Mouse (Mus musculus): Measurements from ENCODE around the gene Sptlc2. TPM values are rescaled to one million over a fixed set of nuclear protein-coding genes. Genes with fewer than 3 reads are reported as not detected.

The Sptlc2 gene
- total and polyA plus RNA-seq, 2 experiments from 2014 or later: 32.8 to 86.9 TPM

GRCm38 (mm10) chr12:87421708-87422507, 33.8 kb upstream of the Sptlc2 start:
- Histone ChIP-seq H3K27ac (no peak overlapping the region), H3K9me3 (ENCODE audit: low read length) (no peaks in the 10 kb centered on the region), H3K4me1 (ENCODE audit: insufficient read depth, low read length) (peaks cover 8% of the 10 kb centered on the region), H3K4me3 (ENCODE audit: low read length) (no peak overlapping the region), H3K36me3 (ENCODE audit: insufficient read depth, low read length) (0 out of 2 replicates have a peak, but pooled peaks cover 3% of the 10 kb centered on the region), H3K9ac (replicated peaks; ENCODE audit: low read length) (no peak overlapping the region), H3K27me3 (ENCODE audit: insufficient read depth, low read length) (no peaks in the 10 kb centered on the region), H3K4me2 (ENCODE audit: low read depth, low read length) (no peak overlapping the region)
- TF ChIP-seq CTCF (IDR thresholded peaks at IDR 0.05; ENCODE audit: low read depth): no peak
- DNase-seq (ENCODE audit: low spot score): peak; percentile 26
- WGBS: 56% methylated on average over 5 of the region's 5 CpGs
- no peak for ATAC-seq

- no peaks in the 10 kb centered on the region for H3K27me3 ChIP-seq (ENCODE audit: insufficient read depth, low read length)
- H3K27ac ChIP-seq: peak overlapping the region; percentile 77; the same call in 1 of the 2 replicates
- H3K4me1 ChIP-seq (ENCODE audit: insufficient read depth, low read length): peaks cover 8% of the 10 kb centered on the region
- no peaks in the 10 kb centered on the region for H3K36me3 ChIP-seq (ENCODE audit: insufficient read depth, low read length)
- H3K4me3 ChIP-seq (ENCODE audit: low read length): no peak overlapping the region
- 72% methylated on average over 12 of the region's 12 CpGs for WGBS
- H3K4me2 ChIP-seq (ENCODE audit: low read depth, low read length): no peak overlapping the region
- no peaks in the 10 kb centered on the region for H3K9me3 ChIP-seq (ENCODE audit: low read length)
- TF ChIP-seq CTCF (IDR thresholded peaks at IDR 0.05; ENCODE audit: low read depth): no peak
- no peak overlapping the region for H3K9ac ChIP-seq (replicated peaks; ENCODE audit: low read length)
- ATAC-seq (no peak), DNase-seq (ENCODE audit: low spot score) (no peak)
These were observed 31.9 kb upstream of the Sptlc2 start for GRCm38 (mm10) chr12:87419974-87420485.

- Histone ChIP-seq H3K9me3 (ENCODE audit: low read length) (no peaks in the 10 kb centered on the region), H3K4me1 (ENCODE audit: insufficient read depth, low read length) (peaks cover 8% of the 10 kb centered on the region), H3K4me3 (ENCODE audit: low read length) (no peak overlapping the region), H3K27me3 (ENCODE audit: insufficient read depth, low read length) (no peaks in the 10 kb centered on the region), H3K9ac (replicated peaks; ENCODE audit: low read length) (no peak overlapping the region), H3K27ac (peak overlapping the region; percentile 77), H3K36me3 (ENCODE audit: insufficient read depth, low read length) (no peaks in the 10 kb centered on the region), H3K4me2 (ENCODE audit: low read depth, low read length) (no peak overlapping the region)
- WGBS: 22% methylated on average over 5 of the region's 5 CpGs
- TF ChIP-seq CTCF (IDR thresholded peaks at IDR 0.05; ENCODE audit: low read depth): no peak
- DNase-seq (ENCODE audit: low spot score) (peak; percentile 87), ATAC-seq (peak; percentile 92)
These were observed 30.8 kb upstream of the Sptlc2 start for GRCm38 (mm10) chr12:87418921-87419320.

- Histone ChIP-seq H3K4me2 (ENCODE audit: low read depth, low read length) (no peak overlapping the region), H3K27me3 (ENCODE audit: insufficient read depth, low read length) (no peaks in the 10 kb centered on the region), H3K4me3 (ENCODE audit: low read length) (no peak overlapping the region), H3K36me3 (ENCODE audit: insufficient read depth, low read length) (no peaks in the 10 kb centered on the region), H3K9me3 (ENCODE audit: low read length) (no peaks in the 10 kb centered on the region), H3K4me1 (ENCODE audit: insufficient read depth, low read length) (peaks cover 8% of the 10 kb centered on the region), H3K27ac (no peak overlapping the region), H3K9ac (replicated peaks; ENCODE audit: low read length) (no peak overlapping the region)
- ATAC-seq (no peak), DNase-seq (ENCODE audit: low spot score) (peak; percentile 71)
- TF ChIP-seq CTCF (IDR thresholded peaks at IDR 0.05; ENCODE audit: low read depth): peak; percentile 79
- 36% methylated on average over 7 of the region's 7 CpGs for WGBS
These were observed 28.5 kb upstream of the Sptlc2 start for GRCm38 (mm10) chr12:87416690-87417089.

DNA sequence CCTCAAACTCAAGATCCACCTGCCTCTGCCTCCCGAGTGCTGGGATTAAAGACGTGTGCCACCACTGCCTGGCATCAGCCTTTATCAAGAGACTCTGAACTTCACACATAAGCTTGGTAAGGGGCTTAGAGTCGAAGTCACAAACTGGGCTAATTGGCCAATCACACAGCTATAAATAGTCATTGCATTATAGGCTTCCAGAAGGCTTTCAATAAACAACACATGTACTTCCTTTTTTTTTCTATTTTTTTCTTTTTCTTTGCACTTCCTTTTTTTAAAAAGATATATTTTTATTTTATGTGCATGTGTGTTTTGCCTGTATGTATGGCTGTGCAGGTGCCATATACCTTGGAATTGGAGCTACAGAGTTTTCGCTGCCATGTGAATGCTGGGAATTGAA, 27.2 kb upstream of the Sptlc2 start:
- Histone ChIP-seq H3K36me3 (ENCODE audit: insufficient read depth, low read length) (no peaks in the 10 kb centered on the region), H3K4me2 (ENCODE audit: low read depth, low read length) (no peak overlapping the region), H3K27me3 (ENCODE audit: insufficient read depth, low read length) (no peaks in the 10 kb centered on the region), H3K9ac (replicated peaks; ENCODE audit: low read length) (no peak overlapping the region), H3K4me1 (ENCODE audit: insufficient read depth, low read length) (peaks cover 8% of the 10 kb centered on the region), H3K4me3 (ENCODE audit: low read length) (no peak overlapping the region), H3K27ac (no peak overlapping the region), H3K9me3 (ENCODE audit: low read length) (no peaks in the 10 kb centered on the region)
- DNase-seq (ENCODE audit: low spot score) (no peak), ATAC-seq (no peak)
- no peak for TF ChIP-seq CTCF (IDR thresholded peaks at IDR 0.05; ENCODE audit: low read depth)
- 80% methylated on average over 4 of the region's 4 CpGs for WGBS

DNA sequence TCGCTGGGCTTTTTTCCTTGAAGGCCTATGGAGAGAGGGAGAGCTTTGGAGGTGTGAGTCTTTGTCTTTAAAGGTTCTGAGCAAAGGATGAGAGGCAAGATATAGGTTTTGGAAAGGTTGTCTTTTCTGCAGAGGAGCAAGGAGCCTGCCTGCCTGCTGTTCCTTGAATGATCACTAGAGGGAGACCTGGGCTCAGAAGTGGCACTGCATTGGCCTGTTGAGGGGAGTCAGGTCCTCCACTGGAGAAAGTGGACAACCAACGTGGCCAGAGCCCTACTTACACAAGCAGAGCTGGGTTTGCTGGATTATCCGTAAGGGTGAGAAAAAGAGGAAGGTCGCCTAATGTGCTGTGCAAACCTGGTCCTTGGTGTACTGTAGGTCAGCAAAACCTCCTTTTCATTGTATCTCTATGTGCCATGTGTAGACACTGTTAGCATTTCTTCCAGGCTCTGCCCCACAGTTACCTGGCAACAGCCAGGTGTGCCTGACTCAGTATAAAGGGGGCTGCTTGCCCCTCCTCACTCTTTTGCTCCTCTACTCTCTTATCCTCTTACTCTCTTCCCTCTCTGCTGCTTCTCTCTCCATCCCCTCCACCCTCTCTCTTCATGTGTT, 25.1 kb upstream of the Sptlc2 start:
- Histone ChIP-seq H3K4me1 (ENCODE audit: insufficient read depth, low read length) (no peaks in the 10 kb centered on the region), H3K27ac (no peak overlapping the region), H3K9me3 (ENCODE audit: low read length) (no peaks in the 10 kb centered on the region), H3K4me3 (ENCODE audit: low read length) (no peak overlapping the region), H3K36me3 (ENCODE audit: insufficient read depth, low read length) (no peaks in the 10 kb centered on the region), H3K4me2 (ENCODE audit: low read depth, low read length) (no peak overlapping the region), H3K27me3 (ENCODE audit: insufficient read depth, low read length) (no peaks in the 10 kb centered on the region), H3K9ac (replicated peaks; ENCODE audit: low read length) (no peak overlapping the region)
- peak; percentile 72 for ATAC-seq
- 26% methylated on average over 4 of the region's 4 CpGs for WGBS
- TF ChIP-seq CTCF (IDR thresholded peaks at IDR 0.05; ENCODE audit: low read depth): peak; percentile 96
- peak; percentile 82 for DNase-seq (ENCODE audit: low spot score)

All from hindbrain, postnatal 0 days (tissue).